Comparison of ENCODE assay signal across 8 mouse cellular contexts in the genomic region with DNA sequence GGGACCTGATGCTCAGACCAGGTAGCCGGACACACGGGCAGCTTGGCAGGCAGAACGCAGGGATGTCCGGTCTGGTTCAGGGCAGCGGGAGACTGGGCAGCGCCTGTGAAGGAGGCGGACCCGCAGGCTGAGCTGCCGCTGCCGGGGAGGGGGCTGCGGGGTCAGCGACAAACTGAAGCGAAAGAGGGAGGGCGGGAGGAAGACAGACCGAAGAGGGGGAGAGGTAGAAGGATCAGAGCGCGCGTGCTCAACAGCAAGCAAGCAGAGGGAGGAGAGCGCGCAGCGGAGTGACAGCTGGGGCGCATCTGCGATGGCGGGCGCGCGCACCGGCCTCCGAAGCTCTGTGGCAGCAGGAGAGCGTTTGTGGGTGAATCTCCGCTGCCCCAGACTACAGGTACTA. TPM values are rescaled to one million over a fixed set of nuclear protein-coding genes. Genes with fewer than 3 reads are reported as not detected.
DNase-seq lines count a peak whose midpoint lies in the region; ATAC-seq lines count a peak whose summit lies in the region.

Gene Lrtm2, minus strand, starts transcription at position 261 of the 400 bp plus-strand sequence.

- under 1% methylated on average over 31 of the region's 31 CpGs for WGBS in forebrain, embryonic 12.5 days
- WGBS in midbrain, embryonic 13.5 days = under 1% methylated on average over 31 of the region's 31 CpGs

- peak within 1 kb of the TSS; percentile 44 for H3K4me3 ChIP-seq in forebrain, embryonic 12.5 days (replicated peaks)
- H3K4me3 ChIP-seq in midbrain, embryonic 13.5 days (replicated peaks) = peak within 1 kb of the TSS; percentile 51

- peak within 1 kb of the TSS; percentile 50 for H3K9ac ChIP-seq in forebrain, embryonic 12.5 days
- peak within 1 kb of the TSS; percentile 67 for H3K9ac ChIP-seq in midbrain, embryonic 13.5 days (replicated peaks)

- peaks cover 41% of the 10 kb centered on the region for H3K4me1 ChIP-seq in forebrain, embryonic 12.5 days
- peaks cover 48% of the 10 kb centered on the region for H3K4me1 ChIP-seq in midbrain, embryonic 13.5 days (replicated peaks)

- no peak within 1 kb of the TSS for H3K27ac ChIP-seq in forebrain, embryonic 12.5 days
- H3K27ac ChIP-seq in midbrain, embryonic 13.5 days = peak within 1 kb of the TSS; percentile 56; the same call in 1 of the 2 replicates

- no peak for DNase-seq in cerebellum, adult 8-10 months
- DNase-seq in T-cell, adult 2 months (ENCODE audit: low spot score) = peak; percentile 18
- DNase-seq in layer of hippocampus, adult 9-11 months = peak; percentile 74
- DNase-seq in thymus, adult 18-20 months = peak; percentile 49 to 57
- DNase-seq in ovary, postnatal 10 days (ENCODE audit: low spot score) = no peak

- no peaks in the 10 kb centered on the region for H3K36me3 ChIP-seq in forebrain, embryonic 12.5 days (replicated peaks)
- no peaks in the 10 kb centered on the region for H3K36me3 ChIP-seq in midbrain, embryonic 13.5 days

- no peaks in the 10 kb centered on the region for H3K9me3 ChIP-seq in forebrain, embryonic 12.5 days
- H3K9me3 ChIP-seq in midbrain, embryonic 13.5 days = no peaks in the 10 kb centered on the region

- peaks cover 75% of the 10 kb centered on the region for H3K27me3 ChIP-seq in forebrain, embryonic 12.5 days
- H3K27me3 ChIP-seq in midbrain, embryonic 13.5 days = peaks cover 44% of the 10 kb centered on the region

- H3K4me2 ChIP-seq in forebrain, embryonic 12.5 days = peak within 1 kb of the TSS; percentile 67
- peak within 1 kb of the TSS; percentile 70 for H3K4me2 ChIP-seq in midbrain, embryonic 13.5 days (replicated peaks)

- 0 out of 2 replicates have a peak, but pooled peaks have one; percentile 33 for ATAC-seq in cerebellum, adult (ENCODE audit: insufficient number of reproducible peaks, low FRiP score, low TSS enrichment)
- peak; percentile 50 for ATAC-seq in forebrain, embryonic 12.5 days (ENCODE audit: low FRiP score)
- peak; percentile 53 for ATAC-seq in midbrain, embryonic 13.5 days

RNA-seq across cellular contexts. Expression of gene Lrtm2, which starts in this region (rescaled TPM):
- polyA plus RNA-seq in forebrain, embryonic 12.5 days (2016; fragmentation: Nextera tagmentation; extraction: Ambion mirVana) = 0.68 and 0.70 TPM in 2 replicates
- 3.6 and 3.8 TPM in 2 replicates for polyA plus RNA-seq in midbrain, embryonic 13.5 days (2015; fragmentation: Nextera tagmentation; extraction: Ambion mirVana)

Comparison
In these comparisons a context has a peak if more than half of its experiments do, and no peak if none do; other contexts are left out.
1. Peak in ATAC-seq, H3K4me3 ChIP-seq, H3K9ac ChIP-seq and H3K4me2 ChIP-seq in forebrain, embryonic 12.5 days; RNA of the gene not detected or under 1 TPM.
2. DNase-seq: peak in T-cell, adult 2 months (single experiment), layer of hippocampus, adult 9-11 months (single experiment) and thymus, adult 18-20 months (2 of 2); none in cerebellum, adult 8-10 months (single experiment) and ovary, postnatal 10 days (single experiment).
3. Peak in every context shown above with its lines, with median percentiles within 50 percentile points of each other: ATAC-seq.